Mouse (Mus musculus) hindlimb bud, embryonic 11.5 days (tissue): ENCODE data around the gene Adap2.
"Not testable (repeated sequence)": the region's sequence is repeated elsewhere in the genome, so short reads cannot be mapped to it uniquely, and the experiment has no call there.

Experiments used
- DNase-seq: peaks from one replicate; pipeline ENCODE4 v3.0.0-alpha.2; 2012; ENCODE audit warnings: low read depth, low spot score; ENCODE audit errors: extremely low spot score

The Adap2 gene

GRCm38 (mm10) chr11:80159018-80159417, 5.1 kb downstream of the Adap2 start:
- DNase-seq: no peak

- no peak for DNase-seq
Observed at GRCm38 (mm10) chr11:80161041-80161440, 7.1 kb downstream of the Adap2 start.

- no peak for DNase-seq
Observed at GRCm38 (mm10) chr11:80163362-80164116, 9.6 kb downstream of the Adap2 start.

GRCm38 (mm10) chr11:80164224-80164623, 10.3 kb downstream of the Adap2 start:
- DNase-seq: no peak

GRCm38 (mm10) chr11:80168121-80168520, 14.2 kb downstream of the Adap2 start:
- DNase-seq: no peak

GRCm38 (mm10) chr11:80168611-80169249, 14.8 kb downstream of the Adap2 start:
- DNase-seq: no peak

GRCm38 (mm10) chr11:80169629-80170028, 15.7 kb downstream of the Adap2 start:
- no peak for DNase-seq

- no peak for DNase-seq
Observed at GRCm38 (mm10) chr11:80170351-80170750, 16.4 kb downstream of the Adap2 start.

- DNase-seq: no peak
Observed at GRCm38 (mm10) chr11:80171884-80172283, 18.0 kb downstream of the Adap2 start.

- DNase-seq: no peak
Observed at GRCm38 (mm10) chr11:80173963-80174670, 20.2 kb downstream of the Adap2 start.

- DNase-seq: no peak
Observed at GRCm38 (mm10) chr11:80176911-80177895, 23.3 kb downstream of the Adap2 start.

GRCm38 (mm10) chr11:80178316-80178715, 24.4 kb downstream of the Adap2 start:
- DNase-seq: no peak

- DNase-seq: no peak
Observed at GRCm38 (mm10) chr11:80181021-80181749, 27.3 kb downstream of the Adap2 start.

- DNase-seq: peak; percentile 22
Observed at GRCm38 (mm10) chr11:80183054-80183704, 29.3 kb downstream of the Adap2 start.

GRCm38 (mm10) chr11:80183705-80184255, 29.9 kb downstream of the Adap2 start, which contains the start of gene Rnf135:
Gene Rnf135, plus strand, starts transcription at chr11:80183851.
- DNase-seq: no peak

GRCm38 (mm10) chr11:80184531-80185071, 30.7 kb downstream of the Adap2 start:
- no peak for DNase-seq

GRCm38 (mm10) chr11:80185441-80185976, 31.6 kb downstream of the Adap2 start:
- not testable (repeated sequence) for DNase-seq

- DNase-seq: no peak
Observed at GRCm38 (mm10) chr11:80190280-80190679, 36.4 kb downstream of the Adap2 start.

GRCm38 (mm10) chr11:80193827-80194226, 39.9 kb downstream of the Adap2 start:
- DNase-seq: no peak
